Mouse (Mus musculus): ENCODE measurements around the gene Hoxc13. TPM values are rescaled to one million over a fixed set of nuclear protein-coding genes. Genes with fewer than 3 reads are reported as not detected.

Gene Hoxc13
- polyA plus RNA-seq, 1 experiment from 2014 or later: not detected

DNA sequence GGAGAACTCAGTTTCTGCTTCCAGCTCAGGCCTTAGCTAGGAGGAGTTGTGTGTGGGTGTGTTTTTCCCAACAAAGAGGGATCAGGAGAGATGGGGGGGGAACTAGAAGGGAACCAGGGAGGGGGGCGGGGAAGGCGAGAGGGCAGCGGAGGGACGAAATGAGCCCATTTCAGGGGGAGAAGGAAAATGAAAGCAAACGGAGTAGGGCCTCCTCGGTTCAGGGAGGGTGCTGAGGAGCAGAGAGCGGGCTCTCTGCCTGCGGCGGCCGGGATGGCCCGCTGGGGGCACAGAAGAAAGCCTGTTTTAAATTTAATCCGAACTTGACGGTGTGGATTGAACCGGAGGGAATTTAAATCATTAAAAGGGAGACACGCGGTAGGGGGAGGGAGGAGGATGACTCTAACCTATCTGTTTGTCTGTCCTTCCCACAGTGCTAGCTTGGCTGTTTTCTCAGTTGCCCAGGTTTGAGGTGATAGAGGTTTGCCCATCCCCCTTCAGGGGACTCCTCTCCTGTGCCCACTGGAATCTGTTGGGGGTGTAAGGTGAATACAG lies 56.6 kb downstream of the Hoxc13 start:
- no peak overlapping the region for H3K9ac ChIP-seq
- ATAC-seq (ENCODE audit: insufficient read depth) (no peak), DNase-seq (no peak)
- peaks cover 100% of the 10 kb centered on the region for H3K27me3 ChIP-seq (ENCODE audit: insufficient read depth, low read length)
- peak overlapping the region; percentile 33 for H3K4me2 ChIP-seq
- no peaks in the 10 kb centered on the region for H3K36me3 ChIP-seq (ENCODE audit: insufficient read depth)
- H3K4me3 ChIP-seq (ENCODE audit: low read depth, low read length): peak overlapping the region; percentile 10; the same call in 1 of the 2 replicates
- WGBS: 2% methylated on average over 16 of the region's 16 CpGs
- TF ChIP-seq CTCF (IDR thresholded peaks at IDR 0.05; ENCODE audit: low read depth): no peak
- no peaks in the 10 kb centered on the region for H3K9me3 ChIP-seq (ENCODE audit: low read depth, low read length)
- no peak overlapping the region for H3K27ac ChIP-seq (ENCODE audit: low read depth)
- 0 out of 2 replicates have a peak, but pooled peaks cover 2% of the 10 kb centered on the region for H3K4me1 ChIP-seq (ENCODE audit: insufficient read depth)

Small RNAs within 50 kb of the gene (microRNA-seq; reads per million reads assigned to microRNA genes)
- 11.9 reads per million, percentile 26 among the genes with 10 or more reads in this experiment for gene Mir196a-2 (ENCODE audit: borderline number of aligned reads)

Other genes with a start within 250 kb of the Hoxc13 start
- gene Atp5g2, start 248.8 kb upstream of the Hoxc13 start, polyA plus RNA-seq (2014; fragmentation: Nextera tagmentation; extraction: Ambion mirVana): 94.8 and 97.4 TPM in 2 replicates
- gene Calcoco1, start 198.9 kb upstream of the Hoxc13 start, polyA plus RNA-seq (2014; fragmentation: Nextera tagmentation; extraction: Ambion mirVana): 35.5 and 36.4 TPM in 2 replicates
- not detected in 2 replicates for gene Hoxc12, start 15.7 kb downstream of the Hoxc13 start, polyA plus RNA-seq (2014; fragmentation: Nextera tagmentation; extraction: Ambion mirVana)
- gene Hoxc11, start 33.3 kb downstream of the Hoxc13 start, polyA plus RNA-seq (2014; fragmentation: Nextera tagmentation; extraction: Ambion mirVana): not detected in 2 replicates
- not detected in 2 replicates for gene Hoxc10, start 45.7 kb downstream of the Hoxc13 start, polyA plus RNA-seq (2014; fragmentation: Nextera tagmentation; extraction: Ambion mirVana)
- gene Hoxc5, start 46.3 kb downstream of the Hoxc13 start, polyA plus RNA-seq (2014; fragmentation: Nextera tagmentation; extraction: Ambion mirVana): 0.62 and 0.74 TPM in 2 replicates
- not detected in 2 replicates for gene Hoxc9, start 55.3 kb downstream of the Hoxc13 start, polyA plus RNA-seq (2014; fragmentation: Nextera tagmentation; extraction: Ambion mirVana)
- gene Hoxc8, start 69.5 kb downstream of the Hoxc13 start, polyA plus RNA-seq (2014; fragmentation: Nextera tagmentation; extraction: Ambion mirVana): not detected in 2 replicates
- gene Hoxc6, start 77.2 kb downstream of the Hoxc13 start, polyA plus RNA-seq (2014; fragmentation: Nextera tagmentation; extraction: Ambion mirVana): not detected in 2 replicates
- 1.5 and 2.1 TPM in 2 replicates for gene Hoxc4, start 97.8 kb downstream of the Hoxc13 start, polyA plus RNA-seq (2014; fragmentation: Nextera tagmentation; extraction: Ambion mirVana)
- gene Smug1, start 246.0 kb downstream of the Hoxc13 start, polyA plus RNA-seq (2014; fragmentation: Nextera tagmentation; extraction: Ambion mirVana): 18.0 and 18.1 TPM in 2 replicates

Data from lung, embryonic 14.5 days (tissue).